Mouse (Mus musculus) liver, adult (tissue): ENCODE measurements around the gene Kirrel3.

Experiments used
- GATA4 ChIP-seq: IDR thresholded peaks from 2 replicates; pipeline ENCODE4 v1.6.1; 2014; ENCODE audit warnings: mild to moderate bottlenecking, low read length; ENCODE audit not compliant: insufficient replicate concordance

Kirrel3 gene

DNA sequence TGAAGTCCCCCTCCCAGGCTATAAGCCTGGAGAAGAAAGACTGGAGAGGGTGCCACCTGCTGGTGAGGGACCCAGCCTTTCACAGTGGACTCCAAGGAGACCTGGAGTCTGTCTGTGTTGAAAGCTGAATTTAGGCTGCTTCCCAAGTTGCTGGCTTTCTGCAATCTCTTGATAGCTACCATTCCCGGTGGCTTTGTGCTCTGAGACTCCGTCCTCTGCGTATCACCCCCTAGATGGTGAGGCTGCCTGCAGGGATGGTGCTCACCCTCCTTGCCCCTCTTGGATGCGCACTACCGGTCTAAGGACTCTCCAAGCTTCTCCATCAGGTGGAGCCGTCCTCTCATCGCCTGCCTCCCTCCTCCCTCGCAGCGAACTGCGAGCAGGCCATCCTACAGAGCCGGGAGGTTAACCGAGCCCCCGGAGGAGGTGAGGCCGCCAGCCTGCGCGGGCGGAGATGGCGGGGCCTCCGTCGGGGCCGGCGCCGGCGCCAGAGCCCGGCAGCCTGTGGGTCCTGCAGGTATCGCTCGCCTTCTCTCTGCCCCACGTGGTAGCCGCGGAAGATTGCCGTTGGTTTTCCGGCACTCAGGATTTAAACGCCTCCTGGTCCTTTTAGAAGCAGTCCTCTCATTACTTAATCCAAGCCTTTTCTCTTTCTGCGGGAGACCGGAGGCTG is at the start of gene Kirrel3:
Kirrel3 (plus strand) TSS at position 136 of the 673 bp plus-strand sequence.
- TF ChIP-seq GATA4 = no peak

DNA sequence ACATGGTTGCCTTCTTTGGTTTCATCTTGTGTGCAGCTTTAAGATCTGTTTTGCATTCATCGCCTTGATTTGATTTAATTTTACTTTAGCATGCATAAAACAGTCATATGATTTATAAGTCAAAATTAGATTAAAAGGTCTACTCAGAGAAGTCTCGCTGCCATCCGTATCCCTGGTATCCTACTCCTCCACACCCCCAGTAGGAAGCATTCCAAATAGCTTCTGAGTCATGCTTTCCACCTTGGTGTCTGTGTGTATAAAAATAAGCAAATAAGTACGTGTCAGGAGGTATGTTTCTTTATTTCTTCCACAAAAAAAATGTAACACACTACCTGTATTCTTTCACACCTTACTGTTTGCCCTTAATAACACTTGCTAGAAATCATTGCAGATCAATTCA is 45.0 kb upstream of the Kirrel3 start:
- TF ChIP-seq GATA4 = no peak

DNA sequence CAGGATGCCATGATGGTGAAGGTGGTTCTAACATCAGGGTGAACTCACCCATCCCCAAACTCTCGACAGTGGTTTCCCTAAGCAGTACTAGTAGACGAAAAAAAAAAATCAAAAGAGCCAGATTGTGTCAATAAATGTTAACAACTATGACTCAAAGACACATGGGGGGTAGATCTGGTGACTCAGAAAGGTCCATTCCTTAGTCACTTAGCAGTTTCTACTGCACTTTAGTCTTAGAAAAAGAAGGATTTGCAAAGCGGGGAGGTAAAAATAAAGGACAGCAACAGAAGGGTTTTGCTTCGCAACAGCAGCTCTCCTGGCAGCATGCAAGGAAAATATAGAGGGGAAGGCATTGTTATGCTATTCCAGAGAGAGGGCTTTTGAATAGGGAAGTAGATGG is 41.7 kb upstream of the Kirrel3 start:
- no peak for TF ChIP-seq GATA4

DNA sequence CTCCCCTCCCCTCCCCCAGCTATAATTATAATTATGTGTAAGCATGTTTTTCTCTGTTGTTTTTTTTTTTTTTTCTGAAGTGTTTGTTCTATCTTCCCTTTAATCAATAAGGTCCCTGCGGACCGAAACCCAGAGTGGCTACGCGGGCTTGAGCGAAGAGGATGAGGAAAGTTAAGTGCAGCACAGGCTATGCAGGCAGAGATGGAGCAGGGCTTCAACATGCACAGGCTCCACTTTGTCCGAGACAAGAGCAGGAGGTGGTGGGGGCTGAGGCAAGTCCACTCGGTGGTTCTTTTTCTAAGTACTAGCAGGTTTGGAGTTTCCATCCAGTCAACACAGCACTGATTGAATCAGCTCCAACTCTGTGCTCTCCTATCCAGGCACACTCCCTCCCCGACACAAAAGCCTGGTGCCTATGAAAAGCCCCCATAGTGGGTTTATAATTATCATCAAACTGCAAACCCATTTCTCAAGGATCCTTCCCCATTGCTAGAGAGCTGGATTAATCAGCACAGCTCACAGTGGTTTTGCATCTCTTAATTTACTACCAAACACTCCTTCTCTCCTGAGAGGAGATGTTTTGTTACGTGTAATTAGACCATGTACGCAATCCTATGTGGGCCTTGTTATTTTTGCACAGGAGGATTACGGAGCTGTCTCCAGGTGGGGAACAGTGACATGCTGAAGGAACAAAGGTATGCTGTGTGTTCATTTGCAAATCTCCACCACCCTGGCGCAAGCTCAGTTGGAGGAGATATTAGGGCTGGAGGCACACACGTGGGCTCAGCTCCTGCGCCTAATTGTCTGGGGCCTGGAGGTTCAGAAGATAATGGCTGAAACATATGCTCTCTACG is 39.0 kb upstream of the Kirrel3 start:
- TF ChIP-seq GATA4 = no peak

DNA sequence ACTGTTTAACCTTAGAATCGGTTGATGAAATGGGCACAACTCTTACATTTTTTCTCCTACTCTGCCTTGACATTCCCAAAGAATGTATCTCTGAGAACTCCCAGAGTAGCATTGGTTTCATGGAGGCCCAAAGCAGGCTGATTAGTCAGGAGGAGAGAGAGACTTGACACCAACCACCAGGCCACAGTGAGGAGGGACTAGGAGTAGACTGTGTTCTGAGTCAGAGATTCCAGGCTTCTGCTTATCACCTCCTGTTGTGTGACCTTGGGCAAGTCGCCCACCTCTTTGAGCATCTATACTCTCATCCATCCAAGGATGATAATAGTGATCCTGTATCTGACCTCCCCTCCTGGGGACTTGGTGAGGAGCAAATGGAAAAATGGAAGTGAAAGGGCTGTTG is 38.0 kb upstream of the Kirrel3 start:
- TF ChIP-seq GATA4 = no peak

DNA sequence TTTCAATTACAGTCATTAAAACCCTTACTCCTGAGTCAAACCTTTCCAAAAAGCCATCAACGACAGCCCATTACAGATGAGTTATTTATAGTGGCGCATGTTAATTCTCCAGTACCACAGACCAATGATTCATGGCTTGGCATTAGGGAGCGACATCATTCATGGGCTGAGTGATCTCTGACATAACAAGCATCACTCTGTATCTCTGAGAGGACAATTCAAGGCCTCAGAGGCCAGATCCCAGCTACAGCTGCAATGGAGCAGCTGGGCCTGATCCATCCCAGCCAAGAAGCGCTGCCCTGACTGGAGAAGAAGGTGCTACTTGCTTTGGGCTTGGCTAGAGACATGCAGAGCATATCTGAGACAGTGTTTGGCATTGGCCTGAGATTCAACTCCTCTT is 37.2 kb upstream of the Kirrel3 start:
- TF ChIP-seq GATA4 = no peak

DNA sequence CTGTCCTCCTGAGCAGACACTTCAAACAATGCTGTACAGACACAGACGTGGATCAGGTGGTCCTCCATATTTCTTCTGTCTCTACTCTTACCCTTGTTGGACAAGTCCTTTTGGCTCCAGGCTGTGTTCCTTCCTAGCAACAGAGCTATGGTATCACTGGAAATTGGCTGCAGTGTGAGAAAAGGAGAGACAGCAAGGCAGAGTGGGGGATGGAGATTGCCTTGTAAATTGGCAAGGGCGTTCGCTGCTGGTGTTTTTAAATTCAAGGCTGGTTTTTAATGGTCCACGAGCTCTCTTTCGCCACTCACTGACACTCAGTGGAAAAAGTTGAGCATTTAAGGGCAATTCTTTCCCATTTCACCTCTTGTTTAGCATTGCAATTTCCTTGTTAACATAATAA is 27.5 kb upstream of the Kirrel3 start:
- no peak for TF ChIP-seq GATA4

DNA sequence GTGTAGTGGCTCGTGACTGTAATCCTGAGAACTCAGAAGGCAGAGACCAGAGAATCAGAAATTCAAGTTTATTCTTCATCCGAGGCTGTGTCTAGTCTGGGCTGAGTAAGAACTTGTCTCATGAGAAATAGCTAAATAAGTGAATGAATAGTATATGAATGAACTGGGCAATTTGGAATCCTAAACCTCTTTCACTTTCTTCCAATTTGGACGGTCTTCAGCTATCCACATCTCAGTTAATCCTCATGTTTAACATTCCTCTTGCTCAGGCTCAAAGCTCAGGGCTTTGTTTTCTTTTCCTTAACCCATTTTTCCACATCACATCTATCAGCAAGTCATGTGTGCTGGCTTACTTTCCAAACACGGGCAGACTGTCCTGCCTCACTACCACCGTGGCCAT is 25.7 kb upstream of the Kirrel3 start:
- TF ChIP-seq GATA4 = no peak

DNA sequence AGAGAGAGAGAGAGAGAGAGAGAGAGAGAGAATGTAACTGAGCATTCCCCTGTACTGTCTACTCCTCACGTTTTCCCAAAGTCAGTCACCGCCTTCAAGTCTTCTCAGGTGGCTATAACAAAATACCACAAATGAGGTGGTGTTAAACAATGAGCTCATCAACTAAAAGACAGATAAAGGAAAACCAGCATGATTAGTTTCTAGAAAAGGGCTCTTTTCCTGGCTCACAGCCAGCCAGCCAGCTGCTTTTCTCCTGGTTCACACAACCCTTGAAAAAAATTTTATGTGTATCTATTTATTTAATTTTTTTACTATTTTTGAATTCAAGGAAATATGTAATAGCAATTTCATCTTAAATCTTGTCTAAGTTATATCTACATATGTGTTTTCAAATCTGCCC is 22.0 kb upstream of the Kirrel3 start:
- TF ChIP-seq GATA4 = no peak

DNA sequence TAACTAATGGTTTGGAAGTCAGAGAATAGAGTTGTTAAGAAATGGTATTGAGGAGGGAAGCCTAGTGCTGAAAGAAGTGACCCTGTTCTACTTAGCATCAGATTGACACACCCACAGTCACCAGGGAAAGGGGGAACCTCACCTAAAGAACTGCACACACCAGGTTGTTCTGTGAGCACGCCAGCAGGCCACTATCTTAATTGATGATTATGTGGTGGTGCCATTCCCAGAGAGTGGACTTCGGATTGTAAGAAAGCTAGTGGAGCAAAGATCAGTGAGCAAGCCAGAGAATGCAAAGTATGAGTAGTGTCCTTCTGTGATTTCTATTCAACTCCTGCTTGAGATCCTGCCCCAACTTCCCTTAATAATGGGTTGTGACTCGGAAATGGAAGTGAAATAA is 19.6 kb upstream of the Kirrel3 start:
- TF ChIP-seq GATA4 = no peak

DNA sequence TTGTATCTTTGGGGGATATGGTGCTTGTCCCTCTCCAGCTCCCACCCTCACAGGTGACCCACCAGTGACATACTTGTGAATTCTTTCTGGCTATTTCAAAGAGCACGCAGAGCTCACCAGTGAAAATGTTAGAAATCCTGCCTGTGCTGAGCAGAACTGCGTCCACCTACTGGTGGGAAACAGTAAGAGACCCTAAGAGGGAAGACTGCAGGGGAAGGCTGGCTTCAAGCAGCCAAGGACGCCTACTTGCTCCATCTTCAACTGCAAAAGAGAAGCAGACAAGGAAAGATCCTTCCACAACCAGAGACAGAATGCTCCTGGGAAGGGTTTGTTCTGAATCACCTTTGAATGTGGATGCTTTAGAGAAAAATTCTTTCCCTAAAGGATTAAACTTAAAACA is 16.5 kb upstream of the Kirrel3 start:
- TF ChIP-seq GATA4 = no peak

DNA sequence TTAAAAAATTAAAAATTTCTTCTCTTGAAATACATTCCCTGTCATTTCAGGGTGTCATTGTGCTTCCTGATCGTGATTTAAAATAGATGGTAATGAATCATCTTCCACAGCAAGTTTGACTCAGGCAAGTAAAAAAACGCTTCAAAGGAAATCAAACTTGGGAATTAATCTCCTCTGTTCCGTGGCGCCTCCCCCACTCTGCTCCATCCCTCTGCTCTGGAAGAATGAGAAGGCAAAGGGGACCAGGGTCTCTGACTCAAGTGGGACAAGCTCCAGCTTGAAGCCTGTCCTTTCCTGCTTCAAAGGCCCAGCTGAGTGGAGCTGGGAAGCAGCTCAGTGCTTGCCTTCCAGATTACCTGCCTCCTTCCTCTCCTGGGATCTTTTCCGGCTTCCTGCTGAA is 9.5 kb upstream of the Kirrel3 start:
- no peak for TF ChIP-seq GATA4

DNA sequence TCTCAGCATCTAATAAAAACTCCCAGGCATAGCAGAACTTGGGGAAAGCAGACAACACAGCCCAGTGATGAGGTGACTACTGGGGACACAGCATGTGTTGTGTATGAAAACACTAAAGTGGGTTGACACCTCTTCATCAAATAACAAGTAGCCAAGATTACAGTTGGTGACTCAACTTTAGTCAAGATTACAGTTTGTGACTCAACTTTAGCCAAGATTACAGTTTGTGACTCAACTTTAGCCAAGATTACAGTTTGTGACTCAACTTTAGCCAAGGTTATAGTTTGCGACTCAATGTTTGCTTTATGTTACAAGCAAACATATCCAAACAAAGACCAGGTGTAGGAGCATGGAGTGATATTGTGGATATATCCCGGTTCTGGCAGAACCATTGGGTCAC is 7.2 kb upstream of the Kirrel3 start:
- no peak for TF ChIP-seq GATA4

DNA sequence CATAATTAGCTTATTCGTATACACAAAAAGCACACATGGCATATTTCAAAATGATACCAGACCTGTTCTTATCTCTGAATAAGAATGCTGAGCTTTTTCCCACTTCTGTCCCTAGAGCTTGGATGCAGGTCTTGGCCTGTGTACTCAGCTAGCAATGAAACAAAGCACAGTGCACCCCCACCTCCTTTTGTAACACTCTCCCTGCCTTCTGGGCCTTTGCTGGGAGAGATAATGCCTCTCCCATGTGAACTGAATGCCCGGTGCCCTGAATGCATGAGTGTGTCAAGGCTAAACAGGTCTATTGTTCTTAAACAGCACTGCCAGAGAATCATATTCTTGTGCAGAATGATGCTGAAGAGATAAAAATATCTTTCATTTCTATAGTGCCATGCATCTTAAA is 2.5 kb upstream of the Kirrel3 start:
- no peak for TF ChIP-seq GATA4

DNA sequence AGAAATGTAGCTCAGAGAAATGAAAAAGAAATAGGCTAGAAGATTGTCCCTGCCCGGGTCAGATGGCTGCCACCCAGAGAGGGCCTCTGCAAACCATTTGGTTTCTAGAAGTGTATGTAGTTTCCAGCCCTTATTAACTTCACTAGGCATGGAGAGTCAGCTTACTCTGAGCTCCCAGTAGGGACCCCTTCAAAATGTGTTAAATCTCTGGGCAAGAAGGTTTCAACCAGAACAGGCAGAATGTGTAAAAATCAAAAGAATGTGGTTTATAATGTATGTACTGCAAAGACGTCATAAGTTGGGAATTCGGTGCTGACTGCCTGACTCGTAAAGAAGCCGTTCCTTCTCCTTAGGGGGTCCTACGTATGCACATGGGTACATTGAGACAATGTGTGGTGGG is 1.0 kb upstream of the Kirrel3 start:
- TF ChIP-seq GATA4 = no peak

DNA sequence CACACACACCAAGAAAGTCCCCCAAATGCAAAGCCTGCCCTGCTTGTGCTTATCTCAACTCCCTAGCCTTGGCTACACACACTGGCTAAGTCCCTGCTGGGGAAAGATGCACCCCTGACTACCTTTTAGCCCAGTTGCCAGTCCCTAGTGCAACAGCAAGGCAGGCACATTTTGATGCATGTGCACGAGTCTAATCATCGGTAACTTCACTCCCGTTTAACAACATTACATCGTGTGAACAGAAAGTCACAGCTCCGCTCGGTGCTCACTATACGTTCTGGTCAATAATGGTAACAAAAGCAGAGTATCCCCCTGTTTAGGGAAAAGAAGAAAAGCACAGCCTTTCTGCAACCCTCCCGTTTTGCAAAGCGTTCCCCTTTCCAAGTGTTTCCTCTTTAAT is 2.6 kb downstream of the Kirrel3 start:
- no peak for TF ChIP-seq GATA4

DNA sequence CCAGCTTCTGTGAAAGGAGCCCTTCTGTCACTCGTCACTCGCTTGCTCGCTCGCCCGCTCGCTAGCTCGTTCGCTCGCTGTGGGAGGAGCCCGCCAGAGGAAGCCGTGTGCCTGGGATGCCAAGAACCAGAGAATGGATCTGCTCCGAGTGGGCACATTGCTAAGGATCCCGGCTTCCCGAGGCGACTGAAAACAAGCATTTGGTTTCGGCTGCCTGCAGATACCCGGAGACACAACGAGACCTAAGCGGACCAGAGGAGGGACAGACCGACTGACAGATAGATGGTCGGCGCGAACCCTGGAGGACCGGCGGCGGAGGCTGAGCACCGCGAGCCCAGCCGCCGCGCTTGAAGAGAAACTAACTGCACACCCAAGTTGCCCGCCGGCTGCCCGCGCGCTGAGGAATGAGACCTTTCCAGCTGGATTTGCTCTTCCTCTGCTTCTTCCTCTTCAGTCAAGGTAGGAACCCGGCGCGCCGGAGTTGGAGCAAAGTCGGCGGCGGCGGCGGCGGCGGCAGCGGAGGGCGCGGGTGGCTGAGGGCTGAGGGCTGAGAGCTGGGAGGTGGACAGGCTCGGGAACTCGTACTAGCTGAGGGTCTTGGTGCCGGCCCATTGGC is 3.1 kb downstream of the Kirrel3 start:
- no peak for TF ChIP-seq GATA4

DNA sequence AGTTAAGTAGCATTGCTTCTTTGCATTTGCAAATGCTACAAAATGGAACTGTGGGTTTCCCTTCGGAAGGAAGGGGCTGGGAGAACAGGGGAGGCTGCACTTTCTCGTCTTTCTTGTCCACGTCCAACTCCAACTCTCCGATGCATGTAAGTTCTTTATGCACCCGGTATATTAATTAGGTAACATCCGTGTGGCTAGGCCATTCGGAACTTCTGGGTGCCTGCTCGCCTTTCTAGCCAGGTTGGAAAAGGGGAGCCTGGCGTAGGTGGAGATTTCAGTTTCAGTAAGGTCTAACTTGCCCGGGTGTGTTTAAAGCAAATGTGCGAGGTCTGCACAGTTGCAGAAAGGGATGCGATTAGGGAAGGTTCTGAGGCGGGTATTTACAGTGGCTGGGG is 3.6 kb downstream of the Kirrel3 start:
- no peak for TF ChIP-seq GATA4
